ENCODE assay signal across 9 mouse cellular contexts in genomic region chrX:50675356-50675755, GRCm38 (mm10).
DNase-seq lines count a peak whose midpoint lies in the region; ATAC-seq and TF ChIP-seq lines count a peak whose summit lies in the region.
"Had no signal": no experiment of that assay in that cellular context is flagged by ENCODE, and none has a peak within 500 bp of the region (broad histone marks: within the 10 kb centered on the region; RNA-seq: fewer than 3 reads in every experiment).

No protein-coding gene starts in this region.

- no peaks in the 10 kb centered on the region for H3K36me3 ChIP-seq in midbrain, embryonic 14.5 days (ENCODE audit: control insufficient read depth, insufficient read depth, low read length)
- no peaks in the 10 kb centered on the region for H3K36me3 ChIP-seq in midbrain, embryonic 15.5 days (replicated peaks)
- no peaks in the 10 kb centered on the region for H3K36me3 ChIP-seq in stomach, postnatal 0 days (ENCODE audit: control insufficient read depth, insufficient read depth, low read length)
- H3K36me3 ChIP-seq in forebrain, embryonic 15.5 days = no peaks in the 10 kb centered on the region
- H3K36me3 ChIP-seq: neural tube, embryonic 12.5 days had no signal

- no peak overlapping the region for H3K4me2 ChIP-seq in midbrain, embryonic 14.5 days (ENCODE audit: low read length)
- no peak overlapping the region for H3K4me2 ChIP-seq in midbrain, embryonic 15.5 days
- H3K4me2 ChIP-seq in stomach, postnatal 0 days (replicated peaks; ENCODE audit: low read depth) = no peak overlapping the region
- H3K4me2 ChIP-seq in forebrain, embryonic 15.5 days (replicated peaks) = no peak overlapping the region
- H3K4me2 ChIP-seq: neural tube, embryonic 12.5 days had no signal

- no peaks in the 10 kb centered on the region for H3K9me3 ChIP-seq in midbrain, embryonic 14.5 days (ENCODE audit: control insufficient read depth, low read length)
- H3K9me3 ChIP-seq in midbrain, embryonic 15.5 days = no peaks in the 10 kb centered on the region
- H3K9me3 ChIP-seq in stomach, postnatal 0 days (ENCODE audit: control insufficient read depth, low read length) = no peaks in the 10 kb centered on the region
- no peaks in the 10 kb centered on the region for H3K9me3 ChIP-seq in forebrain, embryonic 15.5 days
- H3K9me3 ChIP-seq: neural tube, embryonic 12.5 days had no signal

- WGBS in midbrain, embryonic 14.5 days = 25% methylated on average over 6 of the region's 6 CpGs
- WGBS in midbrain, embryonic 15.5 days = 30% methylated on average over 6 of the region's 6 CpGs
- 24% methylated on average over 6 of the region's 6 CpGs for WGBS in stomach, postnatal 0 days
- 28% methylated on average over 6 of the region's 6 CpGs for WGBS in forebrain, embryonic 15.5 days

- peak; percentile 72 for TF ChIP-seq CTCF in stomach, postnatal 0 days (IDR thresholded peaks at IDR 0.05; ENCODE audit: low read depth)

- H3K27me3 ChIP-seq in midbrain, embryonic 14.5 days (ENCODE audit: control insufficient read depth, insufficient read depth, low read length) = no peaks in the 10 kb centered on the region
- H3K27me3 ChIP-seq in midbrain, embryonic 15.5 days (replicated peaks) = 0 out of 2 replicates have a peak, but pooled peaks cover 3% of the 10 kb centered on the region
- no peaks in the 10 kb centered on the region for H3K27me3 ChIP-seq in stomach, postnatal 0 days (ENCODE audit: control insufficient read depth, insufficient read depth, low read length)
- no peaks in the 10 kb centered on the region for H3K27me3 ChIP-seq in forebrain, embryonic 15.5 days
- H3K27me3 ChIP-seq: neural tube, embryonic 12.5 days had no signal

- no peak overlapping the region for H3K27ac ChIP-seq in midbrain, embryonic 14.5 days (replicated peaks; ENCODE audit: low read depth, low read length)
- no peak overlapping the region for H3K27ac ChIP-seq in midbrain, embryonic 15.5 days
- H3K27ac ChIP-seq in stomach, postnatal 0 days (replicated peaks) = no peak overlapping the region
- no peak overlapping the region for H3K27ac ChIP-seq in forebrain, embryonic 15.5 days (replicated peaks)
- H3K27ac ChIP-seq: neural tube, embryonic 12.5 days had no signal

- DNase-seq in heart, adult 18-20 months = peak; percentile 1 to 51
- DNase-seq in heart, postnatal 36 days = no peak
- DNase-seq in midbrain, embryonic 14.5 days = peak; percentile 89
- DNase-seq in embryo, embryonic 10 days (ENCODE audit: low spot score) = peak; percentile 76
- DNase-seq in stomach, postnatal 0 days (ENCODE audit: low spot score) = no peak
- no peak for DNase-seq in left cerebral cortex, postnatal 4 days

- H3K4me3 ChIP-seq in midbrain, embryonic 14.5 days (replicated peaks; ENCODE audit: low read depth, low read length) = no peak overlapping the region
- H3K4me3 ChIP-seq in midbrain, embryonic 15.5 days = no peak overlapping the region
- no peak overlapping the region for H3K4me3 ChIP-seq in stomach, postnatal 0 days (ENCODE audit: low read depth, low read length)
- H3K4me3 ChIP-seq in forebrain, embryonic 15.5 days = no peak overlapping the region
- H3K4me3 ChIP-seq: neural tube, embryonic 12.5 days had no signal

- TF ChIP-seq EP300 in stomach, postnatal 0 days (optimal IDR thresholded peaks at IDR 0.05) = no peak

- H3K9ac ChIP-seq in midbrain, embryonic 14.5 days (replicated peaks; ENCODE audit: low read length) = no peak overlapping the region
- no peak overlapping the region for H3K9ac ChIP-seq in midbrain, embryonic 15.5 days
- no peak overlapping the region for H3K9ac ChIP-seq in stomach, postnatal 0 days (ENCODE audit: low read length)
- H3K9ac ChIP-seq in forebrain, embryonic 15.5 days (replicated peaks) = no peak overlapping the region
- H3K9ac ChIP-seq: neural tube, embryonic 12.5 days had no signal

- no peak for ATAC-seq in midbrain, embryonic 14.5 days (ENCODE audit: low FRiP score, low TSS enrichment)
- ATAC-seq in midbrain, embryonic 15.5 days (replicated peaks) = no peak
- no peak for ATAC-seq in stomach, postnatal 0 days (ENCODE audit: low FRiP score, low TSS enrichment)
- no peak for ATAC-seq in forebrain, embryonic 15.5 days (replicated peaks)

- H3K4me1 ChIP-seq in midbrain, embryonic 14.5 days (ENCODE audit: control insufficient read depth, insufficient read depth, low read length) = no peaks in the 10 kb centered on the region
- H3K4me1 ChIP-seq in midbrain, embryonic 15.5 days = no peaks in the 10 kb centered on the region
- H3K4me1 ChIP-seq in stomach, postnatal 0 days (replicated peaks; ENCODE audit: control insufficient read depth, insufficient read depth) = no peaks in the 10 kb centered on the region
- no peaks in the 10 kb centered on the region for H3K4me1 ChIP-seq in forebrain, embryonic 15.5 days
- H3K4me1 ChIP-seq: neural tube, embryonic 12.5 days had no signal

- intact Hi-C loops in heart, postnatal 36 days (cut with DNase I) = loop anchor here (2.0 to 5.0 kb wide), 4 partner anchors 213 to 699 kb away; no protein-coding TSS in a partner anchor
- intact Hi-C loops in left cerebral cortex, postnatal 4 days (cut with DNase I) = loop anchor here (5.0 to 10.0 kb wide), 2 partner anchors 209 to 697 kb away; no protein-coding TSS in a partner anchor

Comparison
In these comparisons a context has a peak if more than half of its experiments do, and no peak if none do; other contexts are left out.
1. DNase-seq: peak in heart, adult 18-20 months (2 of 2), midbrain, embryonic 14.5 days (single experiment) and embryo, embryonic 10 days (single experiment); none in heart, postnatal 36 days (0 of 2), stomach, postnatal 0 days (single experiment) and left cerebral cortex, postnatal 4 days (single experiment).